Mouse (Mus musculus): ENCODE data around the gene Cdkal1. TPM values are rescaled to one million over a fixed set of nuclear protein-coding genes. Genes with fewer than 3 reads are reported as not detected.

The Cdkal1 gene
- polyA plus RNA-seq, 1 experiment from 2014 or later: 23.9 TPM

- no peak overlapping the region for H3K4me3 ChIP-seq (ENCODE audit: low read depth, low read length)
- no peaks in the 10 kb centered on the region for H3K9me3 ChIP-seq (replicated peaks; ENCODE audit: control insufficient read depth, low read length)
- H3K27me3 ChIP-seq (replicated peaks; ENCODE audit: control insufficient read depth, insufficient read depth, low read length): no peaks in the 10 kb centered on the region
- H3K36me3 ChIP-seq (ENCODE audit: control insufficient read depth, insufficient read depth, low read length): no peaks in the 10 kb centered on the region
- H3K9ac ChIP-seq (ENCODE audit: low read length): no peak overlapping the region
- 13% methylated on average over 10 of the region's 10 CpGs for whole genome bisulfite sequencing
- H3K27ac ChIP-seq (ENCODE audit: low read depth, low read length): no peak overlapping the region; the same call in 1 of the 2 replicates
- H3K4me1 ChIP-seq (ENCODE audit: control insufficient read depth, insufficient read depth, low read length): peaks cover 21% of the 10 kb centered on the region
- 0 out of 2 replicates have a peak overlapping the region, but pooled peaks have one; percentile 12 for H3K4me2 ChIP-seq (ENCODE audit: low read length)
- ATAC-seq (no peak; the same call in 1 of the 2 replicates), DNase-seq (ENCODE audit: low spot score) (peak; percentile 32)
Observed at GRCm38 (mm10) chr13:29356158-29356485, 499.4 kb downstream of the Cdkal1 start.

GRCm38 (mm10) chr13:29355484-29356157, 499.9 kb downstream of the Cdkal1 start:
- H3K9me3 ChIP-seq (replicated peaks; ENCODE audit: control insufficient read depth, low read length): no peaks in the 10 kb centered on the region
- WGBS: 52% methylated on average over 3 of the region's 3 CpGs
- no peaks in the 10 kb centered on the region for H3K27me3 ChIP-seq (replicated peaks; ENCODE audit: control insufficient read depth, insufficient read depth, low read length)
- DNase-seq (ENCODE audit: low spot score): no peak
- H3K9ac ChIP-seq (ENCODE audit: low read length): no peak overlapping the region
- peak overlapping the region; percentile 55 for H3K27ac ChIP-seq (ENCODE audit: low read depth, low read length)
- no peaks in the 10 kb centered on the region for H3K36me3 ChIP-seq (ENCODE audit: control insufficient read depth, insufficient read depth, low read length)
- no peak; the same call in 1 of the 2 replicates for ATAC-seq
- H3K4me3 ChIP-seq (ENCODE audit: low read depth, low read length): no peak overlapping the region
- H3K4me1 ChIP-seq (ENCODE audit: control insufficient read depth, insufficient read depth, low read length): peaks cover 21% of the 10 kb centered on the region
- H3K4me2 ChIP-seq (ENCODE audit: low read length): no peak overlapping the region

GRCm38 (mm10) chr13:29354943-29355342, 500.5 kb downstream of the Cdkal1 start:
- WGBS: 79% methylated on average over 4 of the region's 4 CpGs
- no peak overlapping the region for H3K27ac ChIP-seq (ENCODE audit: low read depth, low read length)

GRCm38 (mm10) chr13:29353888-29354415, 501.5 kb downstream of the Cdkal1 start:
- H3K36me3 ChIP-seq (ENCODE audit: control insufficient read depth, insufficient read depth, low read length): no peaks in the 10 kb centered on the region
- H3K4me1 ChIP-seq (ENCODE audit: control insufficient read depth, insufficient read depth, low read length): peaks cover 30% of the 10 kb centered on the region
- WGBS: 77% methylated on average over 5 of the region's 5 CpGs
- DNase-seq (ENCODE audit: low spot score): peak; percentile 60
- H3K9ac ChIP-seq (ENCODE audit: low read length): no peak overlapping the region
- H3K9me3 ChIP-seq (replicated peaks; ENCODE audit: control insufficient read depth, low read length): no peaks in the 10 kb centered on the region
- H3K27me3 ChIP-seq (replicated peaks; ENCODE audit: control insufficient read depth, insufficient read depth, low read length): no peaks in the 10 kb centered on the region
- peak overlapping the region; percentile 14; the same call in 1 of the 2 replicates for H3K27ac ChIP-seq (ENCODE audit: low read depth, low read length)
- H3K4me2 ChIP-seq (ENCODE audit: low read length): no peak overlapping the region
- ATAC-seq: no peak
- H3K4me3 ChIP-seq (ENCODE audit: low read depth, low read length): no peak overlapping the region

More at GRCm38 (mm10) chr13:29354943-29355342, 500.5 kb downstream of the Cdkal1 start:
- Histone ChIP-seq H3K9me3 (replicated peaks; ENCODE audit: control insufficient read depth, low read length) (no peaks in the 10 kb centered on the region), H3K4me2 (ENCODE audit: low read length) (no peak overlapping the region), H3K4me1 (ENCODE audit: control insufficient read depth, insufficient read depth, low read length) (peaks cover 21% of the 10 kb centered on the region), H3K9ac (ENCODE audit: low read length) (no peak overlapping the region), H3K4me3 (ENCODE audit: low read depth, low read length) (no peak overlapping the region), H3K36me3 (ENCODE audit: control insufficient read depth, insufficient read depth, low read length) (no peaks in the 10 kb centered on the region), H3K27me3 (replicated peaks; ENCODE audit: control insufficient read depth, insufficient read depth, low read length) (no peaks in the 10 kb centered on the region)
- ATAC-seq (no peak), DNase-seq (ENCODE audit: low spot score) (no peak)

- Histone ChIP-seq H3K4me2 (ENCODE audit: low read length) (no peak overlapping the region), H3K4me1 (ENCODE audit: control insufficient read depth, insufficient read depth, low read length) (peaks cover 23% of the 10 kb centered on the region), H3K27ac (ENCODE audit: low read depth, low read length) (no peak overlapping the region), H3K9me3 (replicated peaks; ENCODE audit: control insufficient read depth, low read length) (no peaks in the 10 kb centered on the region), H3K27me3 (replicated peaks; ENCODE audit: control insufficient read depth, insufficient read depth, low read length) (no peaks in the 10 kb centered on the region), H3K36me3 (ENCODE audit: control insufficient read depth, insufficient read depth, low read length) (no peaks in the 10 kb centered on the region), H3K4me3 (ENCODE audit: low read depth, low read length) (no peak overlapping the region), H3K9ac (ENCODE audit: low read length) (no peak overlapping the region)
- ATAC-seq: no peak
- no peak for DNase-seq (ENCODE audit: low spot score)
- WGBS: 91% methylated on average over 9 of the region's 9 CpGs
Observed at GRCm38 (mm10) chr13:29351023-29351684, 504.3 kb downstream of the Cdkal1 start.

- Histone ChIP-seq H3K36me3 (ENCODE audit: control insufficient read depth, insufficient read depth, low read length) (no peaks in the 10 kb centered on the region), H3K27me3 (replicated peaks; ENCODE audit: control insufficient read depth, insufficient read depth, low read length) (no peaks in the 10 kb centered on the region), H3K4me2 (ENCODE audit: low read length) (no peak overlapping the region), H3K27ac (ENCODE audit: low read depth, low read length) (peak overlapping the region; percentile 36; the same call in 1 of the 2 replicates), H3K4me1 (ENCODE audit: control insufficient read depth, insufficient read depth, low read length) (peaks cover 13% of the 10 kb centered on the region), H3K9ac (ENCODE audit: low read length) (no peak overlapping the region), H3K9me3 (replicated peaks; ENCODE audit: control insufficient read depth, low read length) (no peaks in the 10 kb centered on the region), H3K4me3 (ENCODE audit: low read depth, low read length) (no peak overlapping the region)
- no peak; the same call in 1 of the 2 replicates for ATAC-seq
- 33% methylated on average over 4 of the region's 4 CpGs for WGBS
- DNase-seq (ENCODE audit: low spot score): no peak
Observed at GRCm38 (mm10) chr13:29350004-29350403, 505.5 kb downstream of the Cdkal1 start.

DNA sequence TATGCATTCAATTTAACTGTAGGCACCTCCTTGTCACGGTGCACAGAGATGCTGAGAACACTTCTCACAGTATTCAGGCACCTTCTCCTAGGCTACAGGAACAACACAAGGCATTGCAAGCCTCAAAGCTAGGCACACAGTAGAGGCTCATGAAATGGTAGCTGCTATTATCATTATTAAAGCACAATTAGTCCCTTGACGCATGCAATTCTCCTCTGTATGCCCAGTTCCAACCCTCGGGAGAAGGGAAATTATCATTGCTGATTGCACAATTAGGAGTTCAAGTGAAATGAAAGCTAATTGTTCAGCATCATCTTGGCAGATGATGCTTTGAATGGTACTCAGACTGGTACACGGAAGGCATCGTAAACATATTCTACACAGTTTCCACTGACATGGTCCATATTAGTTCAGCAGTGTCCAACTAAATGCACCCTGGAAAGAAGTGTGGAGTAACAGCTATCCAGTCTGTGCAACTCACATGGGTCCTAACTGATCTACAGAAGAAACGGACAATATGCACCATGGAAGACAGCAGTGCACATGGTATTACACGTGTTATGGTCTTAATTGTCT, 506.0 kb downstream of the Cdkal1 start:
- H3K9ac ChIP-seq (ENCODE audit: low read length): no peak overlapping the region
- no peaks in the 10 kb centered on the region for H3K36me3 ChIP-seq (ENCODE audit: control insufficient read depth, insufficient read depth, low read length)
- no peaks in the 10 kb centered on the region for H3K27me3 ChIP-seq (replicated peaks; ENCODE audit: control insufficient read depth, insufficient read depth, low read length)
- no peak overlapping the region for H3K4me3 ChIP-seq (ENCODE audit: low read depth, low read length)
- H3K9me3 ChIP-seq (replicated peaks; ENCODE audit: control insufficient read depth, low read length): no peaks in the 10 kb centered on the region
- DNase-seq (ENCODE audit: low spot score) (peak; percentile 79), ATAC-seq (peak; percentile 85)
- peak overlapping the region; percentile 65 for H3K27ac ChIP-seq (ENCODE audit: low read depth, low read length)
- WGBS: 17% methylated on average over 7 of the region's 7 CpGs
- H3K4me2 ChIP-seq (ENCODE audit: low read length): no peak overlapping the region
- H3K4me1 ChIP-seq (ENCODE audit: control insufficient read depth, insufficient read depth, low read length): peaks cover 13% of the 10 kb centered on the region

DNA sequence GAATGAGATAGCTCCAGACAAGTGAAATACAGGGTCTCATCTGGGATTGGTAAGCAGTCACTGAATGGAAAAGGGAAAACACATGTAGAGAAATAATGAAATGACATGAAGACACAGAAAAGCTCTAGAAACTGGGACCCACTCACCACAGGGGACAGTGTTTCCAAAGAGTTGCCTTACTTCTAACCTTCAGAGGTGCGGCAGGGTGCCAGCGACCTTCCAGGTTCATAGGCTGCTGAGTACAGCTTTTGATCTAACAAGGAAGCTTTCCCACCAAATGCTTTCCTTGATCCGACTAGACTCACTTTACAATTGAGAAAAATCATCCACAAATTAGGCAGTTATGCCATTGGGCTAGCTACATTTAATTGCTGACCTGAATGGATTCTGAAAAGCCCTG, 507.1 kb downstream of the Cdkal1 start:
- Histone ChIP-seq H3K4me3 (ENCODE audit: low read depth, low read length) (no peak overlapping the region), H3K27me3 (replicated peaks; ENCODE audit: control insufficient read depth, insufficient read depth, low read length) (no peaks in the 10 kb centered on the region), H3K36me3 (ENCODE audit: control insufficient read depth, insufficient read depth, low read length) (no peaks in the 10 kb centered on the region), H3K4me1 (ENCODE audit: control insufficient read depth, insufficient read depth, low read length) (peaks cover 13% of the 10 kb centered on the region), H3K4me2 (ENCODE audit: low read length) (no peak overlapping the region), H3K9ac (ENCODE audit: low read length) (no peak overlapping the region), H3K27ac (ENCODE audit: low read depth, low read length) (no peak overlapping the region), H3K9me3 (replicated peaks; ENCODE audit: control insufficient read depth, low read length) (no peaks in the 10 kb centered on the region)
- DNase-seq (ENCODE audit: low spot score) (no peak), ATAC-seq (no peak)
- 88% methylated on average over 3 of the region's 3 CpGs for WGBS

Data from forebrain, embryonic 14.5 days (tissue).